Mouse (Mus musculus) CH12.LX (cell line): ENCODE results near the gene Syt5. TPM values are rescaled to one million over a fixed set of nuclear protein-coding genes. Genes with fewer than 3 reads are reported as not detected.

Source experiments
- DNase-seq: peaks from one replicate; pipeline ENCODE4 v3.0.0-alpha.2; 2013; ENCODE audit errors: extremely low read depth
- H3K27ac ChIP-seq: 2 replicates; pipeline ENCODE4 v1.5.1; 2012; ENCODE audit warnings: low read depth, mild to moderate bottlenecking, control low read depth, moderate library complexity; ENCODE audit not compliant: insufficient read depth
- H3K27me3 ChIP-seq: replicated peaks from 2 replicates; pipeline ENCODE3; 2012; ENCODE audit warnings: inconsistent platforms
- H3K36me3 ChIP-seq, 2 experiments: replicated peaks in 1 of 2; 2 replicates each; pipeline versions ENCODE3 to v1.6.1; 2012; ENCODE audit warnings: inconsistent platforms in 1 of 2, low read length in 1 of 2, mild to moderate bottlenecking in 1 of 2, mixed read lengths in 1 of 2, moderate library complexity in 1 of 2; ENCODE audit not compliant: control insufficient read depth in 1 of 2, insufficient read depth in 1 of 2
- H3K4me1 ChIP-seq, 2 experiments: 2 replicates each; pipeline ENCODE4 v1.6.1; 2012; ENCODE audit warnings: inconsistent platforms in 1 of 2, moderate library complexity in 1 of 2; ENCODE audit not compliant: insufficient read depth in 2 of 2, control insufficient read depth in 1 of 2
- H3K4me2 ChIP-seq: 2 replicates; pipeline ENCODE4 v1.6.1; 2012; ENCODE audit warnings: low read depth, mild to moderate bottlenecking, control low read depth; ENCODE audit not compliant: poor library complexity, insufficient read depth, severe bottlenecking
- H3K4me3 ChIP-seq, 3 experiments: fragments of 150-350 bp in 1 of 3; sonication (generic) in 1 of 3; replicated peaks in 1 of 3; 2 replicates each; pipeline versions ENCODE3 to v1.5.1; 2011 to 2012; ENCODE audit warnings: low read depth in 2 of 3, low read length in 2 of 3, mild to moderate bottlenecking in 2 of 3, moderate library complexity in 2 of 3, control low read depth in 1 of 3, improper control_type of control experiment in 1 of 3, inconsistent platforms in 1 of 3, mixed read lengths in 1 of 3; ENCODE audit not compliant: poor library complexity in 1 of 3
- H3K79me2 ChIP-seq: replicated peaks from 2 replicates; pipeline ENCODE4 v1.6.1; 2012; ENCODE audit warnings: mild to moderate bottlenecking, moderate library complexity; ENCODE audit not compliant: control insufficient read depth, poor library complexity, insufficient read depth, severe bottlenecking; ENCODE audit errors: extremely low read depth
- H3K9ac ChIP-seq: 2 replicates; pipeline ENCODE4 v1.6.1; 2012; ENCODE audit warnings: low read depth, mild to moderate bottlenecking, control low read depth, moderate library complexity; ENCODE audit not compliant: insufficient read depth
- H3K9me3 ChIP-seq: replicated peaks from 2 replicates; pipeline ENCODE3; 2012; ENCODE audit warnings: low read length, inconsistent platforms, mixed read lengths
- CTCF ChIP-seq, 2 experiments: IDR thresholded peaks in 1 of 2; conservative IDR thresholded peaks in 1 of 2; 2 replicates each; pipeline ENCODE4 v1.5.1; 2011 to 2012; ENCODE audit warnings: low read depth in 2 of 2, low read length in 2 of 2, improper control_type of control experiment in 1 of 2, inconsistent platforms in 1 of 2, mild to moderate bottlenecking in 1 of 2, moderate library complexity in 1 of 2
- ELF1 ChIP-seq: IDR thresholded peaks from 2 replicates; pipeline ENCODE4 v1.6.1; 2014; ENCODE audit warnings: low read depth, mild to moderate bottlenecking, inconsistent platforms, low read length, improper control_type of control experiment
- EP300 ChIP-seq: IDR thresholded peaks from 2 replicates; pipeline ENCODE4 v1.6.1; 2011; ENCODE audit warnings: low read length, improper control_type of control experiment
- GABPA ChIP-seq: IDR thresholded peaks from 2 replicates; pipeline ENCODE4 v1.6.1; 2012; ENCODE audit warnings: low read depth, low read length, improper control_type of control experiment, inconsistent platforms; ENCODE audit not compliant: insufficient replicate concordance
- KAT2A ChIP-seq: IDR thresholded peaks from 2 replicates; pipeline ENCODE4 v1.6.1; 2012; ENCODE audit warnings: low read length, improper control_type of control experiment, inconsistent platforms; ENCODE audit not compliant: insufficient replicate concordance
- MAZ ChIP-seq: IDR thresholded peaks from 2 replicates; pipeline ENCODE4 v1.6.1; 2012; ENCODE audit warnings: low read depth, mild to moderate bottlenecking, inconsistent platforms, low read length, improper control_type of control experiment, moderate library complexity
- MYC ChIP-seq: IDR thresholded peaks from 2 replicates; pipeline ENCODE4 v1.6.1; 2011; ENCODE audit warnings: low read depth, mild to moderate bottlenecking, improper control_type of control experiment, low read length
- NELFE ChIP-seq: IDR thresholded peaks from 2 replicates; pipeline ENCODE4 v1.6.1; 2011; ENCODE audit warnings: low read depth, low read length, improper control_type of control experiment
- PAX5 ChIP-seq: IDR thresholded peaks from 2 replicates; pipeline ENCODE4 v1.6.1; 2012; ENCODE audit warnings: low read length, inconsistent platforms, mixed read lengths
- RAD21 ChIP-seq: IDR thresholded peaks from 2 replicates; pipeline ENCODE4 v1.6.1; 2011; ENCODE audit warnings: low read depth, mild to moderate bottlenecking, low read length, improper control_type of control experiment, moderate library complexity
- SIN3A ChIP-seq: IDR thresholded peaks from 2 replicates; pipeline ENCODE4 v1.6.1; 2012; ENCODE audit warnings: low read length, improper control_type of control experiment, inconsistent platforms
- SMC3 ChIP-seq: IDR thresholded peaks from 2 replicates; pipeline ENCODE4 v1.6.1; 2011; ENCODE audit warnings: low read depth, low read length, improper control_type of control experiment
- USF1 ChIP-seq: IDR thresholded peaks from 2 replicates; pipeline ENCODE4 v1.6.1; 2014; ENCODE audit warnings: low read depth, mild to moderate bottlenecking, inconsistent platforms, low read length, improper control_type of control experiment
- ZKSCAN1 ChIP-seq: IDR thresholded peaks from 2 replicates; pipeline ENCODE4 v1.6.1; 2012; ENCODE audit warnings: low read depth, inconsistent platforms, low read length, improper control_type of control experiment, borderline replicate concordance
- ZNF384 ChIP-seq: IDR thresholded peaks from 2 replicates; pipeline ENCODE4 v1.6.1; 2012; ENCODE audit warnings: low read depth, low read length, improper control_type of control experiment, inconsistent platforms
- dilution Hi-C: fragments of 300-500 bp; cut with MboI; formaldehyde crosslinking; loops from 2 replicates; pipeline ENCODE4 v1.14.3; 2020; ENCODE audit warnings: low sequenced_read_pairs; ENCODE audit not compliant: extremely low pct_unique_long_range_greater_than_20kb, extremely low pct_ligation_motif_present
- in situ Hi-C: fragments of 300-500 bp; cut with MboI; formaldehyde crosslinking; loops from 3 replicates; pipeline ENCODE4 v1.14.3; 2019; ENCODE audit warnings: low sequenced_read_pairs, low pct_ligation_motif_present, low pct_unique_long_range_greater_than_20kb, mixed read lengths
- polyA plus RNA-seq: library from polyadenylated mRNA; unstranded; fragments of >175 nt; gene quantifications from 2 replicates; pipeline ENCODE4 v1.2.1, GENCODE M21; 2012; ENCODE audit warnings: low read depth; ENCODE audit not compliant: insufficient read length
- total RNA-seq, 2 experiments: library from RNA; depleted of rRNA; stranded (reverse); fragments of 300-350 nt in 1 of 2; fragments of >200 nt in 1 of 2; gene quantifications; 2 replicates each; pipeline ENCODE4 v1.2.3; 2012 to 2014

The Syt5 gene
- total and polyA plus RNA-seq, 3 experiments = 0.20 to 0.68 (median 0.30) TPM

GRCm38 (mm10) chr7:4513829-4514712 lies 33.3 kb downstream of the Syt5 start:
- Histone ChIP-seq H3K9ac (no peak overlapping the region), H3K36me3 (no peaks in the 10 kb centered on the region), H3K9me3 (no peaks in the 10 kb centered on the region), H3K27me3 (no peaks in the 10 kb centered on the region), H3K4me2 (no peak overlapping the region), H3K27ac (no peak overlapping the region), H3K4me3 (no peak overlapping the region), H3K79me2 (no peaks in the 10 kb centered on the region), H3K4me1 (peaks cover 8 to 26% of the 10 kb centered on the region in 2 experiments; a peak in 3 of 4 replicates)
- TF ChIP-seq USF1 (no peak), ELF1 (no peak), MYC (no peak), MAZ (no peak), PAX5 (no peak), EP300 (no peak), NELFE (no peak), ZNF384 (no peak), GABPA (no peak)
- no peak for DNase-seq
- in situ Hi-C loops (loop anchor here (10.0 kb wide), 1 partner anchor 389 kb away; no protein-coding TSS in a partner anchor), dilution Hi-C loops (no loop called here)

- H3K36me3 ChIP-seq = no peaks in the 10 kb centered on the region
- no peak overlapping the region for H3K4me3 ChIP-seq
- H3K79me2 ChIP-seq = no peaks in the 10 kb centered on the region
- peak; percentile 67 for DNase-seq
- no peak overlapping the region for H3K4me2 ChIP-seq
- H3K4me1 ChIP-seq = peaks cover 5 to 22% of the 10 kb centered on the region in 2 experiments; a peak in 3 of 4 replicates
- no peaks in the 10 kb centered on the region for H3K27me3 ChIP-seq
- H3K9me3 ChIP-seq = no peaks in the 10 kb centered on the region
- H3K9ac ChIP-seq = no peak overlapping the region
- dilution Hi-C loops = no loop called here
- in situ Hi-C loops = loop anchor here (10.0 kb wide), 1 partner anchor 388 kb away; no protein-coding TSS in a partner anchor
- TF ChIP-seq ZNF384 = peak; percentile 78
- TF ChIP-seq ZKSCAN1 = no peak
- TF ChIP-seq RAD21 = peak; percentile 39
- peak; percentile 68 for TF ChIP-seq SMC3
- no peak for TF ChIP-seq SIN3A
- no peak for TF ChIP-seq KAT2A
- peak; percentile 85 to 96 for TF ChIP-seq CTCF (conservative IDR thresholded peaks at IDR 0.05 in 1 of 2, IDR thresholded peaks at IDR 0.05 in 1 of 2; ENCODE audit: low read depth in 2 of 2, low read length in 2 of 2)
- no peak overlapping the region for H3K27ac ChIP-seq
Observed at GRCm38 (mm10) chr7:4513236-4513635, 34.1 kb downstream of the Syt5 start.
